Mouse (Mus musculus): ENCODE measurements around the gene Hoxa2.

GRCm38 (mm10) chr6:52170166-52170897, 5.7 kb upstream of the Hoxa2 start:
- TF ChIP-seq POLR2A (IDR thresholded peaks at IDR 0.05; ENCODE audit: control insufficient read depth, extremely low read depth, insufficient read depth, low read length, poor library complexity) (no peak), CTCF (IDR thresholded peaks at IDR 0.05; ENCODE audit: borderline replicate concordance, control insufficient read depth, extremely low read depth, insufficient read depth, low read length, poor library complexity) (no peak)
